Comparison of ENCODE assay signal across 17 mouse cellular contexts in the genomic region with DNA sequence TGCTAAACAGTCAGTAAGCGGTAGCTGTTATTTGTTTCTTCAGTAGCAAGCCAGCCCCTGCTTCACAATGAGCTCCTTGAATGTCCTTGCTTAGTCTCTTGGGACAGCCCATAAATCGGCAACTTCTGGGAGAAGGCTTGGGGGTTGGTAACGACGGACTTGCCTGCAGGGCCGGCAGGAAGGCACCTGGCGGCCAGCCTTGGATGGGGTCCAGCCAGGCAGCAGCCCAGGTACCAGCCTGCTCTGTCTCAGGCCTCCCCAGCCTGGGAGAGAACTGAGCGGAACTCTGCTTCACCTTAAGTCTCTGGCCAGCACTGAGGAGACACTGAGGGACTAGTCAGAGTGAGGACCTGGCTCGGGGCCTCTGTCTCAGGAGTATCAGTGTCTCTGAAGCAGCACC. TPM values are rescaled to one million over a fixed set of nuclear protein-coding genes. Genes with fewer than 3 reads are reported as not detected.
A peak's percentile ranks its signal among the peaks of the same experiment; 100 is the strongest.
DNase-seq lines count a peak whose midpoint lies in the region; ATAC-seq and TF ChIP-seq lines count a peak whose summit lies in the region.
"Had no signal": no experiment of that assay in that cellular context is flagged by ENCODE, and none has a peak within 500 bp of the region (broad histone marks: within the 10 kb centered on the region; RNA-seq: fewer than 3 reads in every experiment).

No protein-coding gene starts in this region.

- H3K4me1 ChIP-seq in kidney, embryonic 14.5 days (ENCODE audit: control insufficient read depth, insufficient read depth, low read length), result peaks cover 51% of the 10 kb centered on the region
- peaks cover 25% of the 10 kb centered on the region for H3K4me1 ChIP-seq in intestine, postnatal 0 days (replicated peaks; ENCODE audit: control insufficient read depth, insufficient read depth, low read length)
- H3K4me1 ChIP-seq in limb, embryonic 10.5 days, result peaks cover 54% of the 10 kb centered on the region

- no peak overlapping the region for H3K4me2 ChIP-seq in kidney, embryonic 14.5 days (replicated peaks; ENCODE audit: low read depth, low read length)
- H3K4me2 ChIP-seq in intestine, postnatal 0 days (replicated peaks; ENCODE audit: low read depth), result no peak overlapping the region
- H3K4me2 ChIP-seq: heart, embryonic 11.5 days had no signal

- 32% methylated on average over 8 of the region's 8 CpGs for WGBS in kidney, embryonic 14.5 days
- WGBS in intestine, postnatal 0 days, result 46% methylated on average over 8 of the region's 8 CpGs
- WGBS in limb, embryonic 10.5 days, result 29% methylated on average over 8 of the region's 8 CpGs

- no peaks in the 10 kb centered on the region for H3K27me3 ChIP-seq in kidney, embryonic 14.5 days (ENCODE audit: control insufficient read depth, insufficient read depth, low read length)
- no peaks in the 10 kb centered on the region for H3K27me3 ChIP-seq in intestine, postnatal 0 days (replicated peaks; ENCODE audit: control insufficient read depth, insufficient read depth, low read length)
- H3K27me3 ChIP-seq in limb, embryonic 10.5 days (ENCODE audit: low read depth, poor library complexity, severe bottlenecking), result peaks cover 46% of the 10 kb centered on the region
- H3K27me3 ChIP-seq: megakaryocyte, embryonic 14.5 days had no signal

- no peaks in the 10 kb centered on the region for H3K36me3 ChIP-seq in kidney, embryonic 14.5 days (ENCODE audit: control insufficient read depth, insufficient read depth, low read length)
- H3K36me3 ChIP-seq in intestine, postnatal 0 days (ENCODE audit: control insufficient read depth, insufficient read depth), result peaks cover 17% of the 10 kb centered on the region; the same call in 1 of the 2 replicates
- H3K36me3 ChIP-seq in limb, embryonic 10.5 days, result no peaks in the 10 kb centered on the region

- peak; percentile 45 for DNase-seq in adrenal gland, postnatal 14 days
- DNase-seq in adrenal gland, adult 2 months, result no peak
- DNase-seq in kidney, adult 11 months, result peak; percentile 85
- no peak for DNase-seq in limb, embryonic 10.5 days (ENCODE audit: low spot score)
- DNase-seq in heart, postnatal 4 days, result no peak
- no peak for DNase-seq in right cerebral cortex, postnatal 36 days (ENCODE audit: low spot score in 2 of 2)
- DNase-seq: right cerebral cortex, postnatal 14 days had no signal

- no peak overlapping the region for H3K4me3 ChIP-seq in kidney, embryonic 14.5 days (ENCODE audit: low read length)
- H3K4me3 ChIP-seq in intestine, postnatal 0 days (ENCODE audit: low read depth, low read length), result no peak overlapping the region
- H3K4me3 ChIP-seq in limb, embryonic 10.5 days, result 0 out of 2 replicates have a peak overlapping the region, but pooled peaks have one; percentile 2
- H3K4me3 ChIP-seq: megakaryocyte, embryonic 14.5 days had no signal

- H3K27ac ChIP-seq in kidney, embryonic 14.5 days (ENCODE audit: low read depth, low read length), result no peak overlapping the region
- H3K27ac ChIP-seq in intestine, postnatal 0 days (ENCODE audit: low read depth, low read length), result peak overlapping the region; percentile 41; the same call in 1 of the 2 replicates
- H3K27ac ChIP-seq in limb, embryonic 10.5 days, result peak overlapping the region; percentile 38; the same call in 1 of the 2 replicates
- H3K27ac ChIP-seq: liver, embryonic 14.5 days had no signal

- no peak overlapping the region for H3K9ac ChIP-seq in kidney, embryonic 14.5 days (ENCODE audit: low read depth, low read length)
- H3K9ac ChIP-seq in intestine, postnatal 0 days (ENCODE audit: low read depth, low read length), result no peak overlapping the region
- H3K9ac ChIP-seq: liver, embryonic 14.5 days had no signal

- ATAC-seq in kidney, embryonic 14.5 days (ENCODE audit: low FRiP score, low TSS enrichment), result no peak
- no peak for ATAC-seq in intestine, postnatal 0 days
- ATAC-seq: activated CD4-positive, CD25-positive, alpha-beta regulatory T cell, adult 4 months; inflammation-experienced regulatory T-cells, adult 6 months had no signal

- no peak for TF ChIP-seq CTCF in intestine, postnatal 0 days (IDR thresholded peaks at IDR 0.05; ENCODE audit: low read depth)

- no peaks in the 10 kb centered on the region for H3K9me3 ChIP-seq in kidney, embryonic 14.5 days (ENCODE audit: control insufficient read depth, low read length)
- H3K9me3 ChIP-seq in intestine, postnatal 0 days (ENCODE audit: control insufficient read depth), result no peaks in the 10 kb centered on the region
- H3K9me3 ChIP-seq in limb, embryonic 10.5 days (replicated peaks), result no peaks in the 10 kb centered on the region
- H3K9me3 ChIP-seq: G1E; megakaryocyte, embryonic 14.5 days had no signal

RNA-seq across cellular contexts. Expression of gene Slc9a3r1, which starts 8.0 kb away (rescaled TPM):
- total RNA-seq in adrenal gland, postnatal 14 days (2021), result 23.0 and 24.3 TPM in 2 replicates
- 10 to 100 TPM; 15.6 to 26.2 TPM for total RNA-seq in adrenal gland, adult 2 months (2021)
- 14.8 and 15.0 TPM in 2 replicates for polyA plus RNA-seq in adrenal gland, adult 2 months (2012; rRNA removed)
- polyA plus RNA-seq in kidney, embryonic 14.5 days (2014; fragmentation: Nextera tagmentation; extraction: Ambion mirVana), result 81.5 and 110 TPM in 2 replicates
- polyA plus RNA-seq in intestine, postnatal 0 days (2015; fragmentation: Nextera tagmentation; extraction: Ambion mirVana), result 679 and 754 TPM in 2 replicates
- polyA plus RNA-seq in limb, embryonic 10.5 days (2016; fragmentation: Nextera tagmentation; extraction: Ambion mirVana), result 30.7 and 32.2 TPM in 2 replicates
- total RNA-seq in heart, postnatal 4 days (2021), result 10 to 100 TPM; 13.9 to 15.3 TPM

RNA-seq across cellular contexts. Expression of gene Tmem104, which starts 16.2 kb away (rescaled TPM):
- total RNA-seq in adrenal gland, postnatal 14 days (2021), result 9.0 and 15.7 TPM in 2 replicates
- total RNA-seq in adrenal gland, adult 2 months (2021), result 10 to 100 TPM; 23.7 to 27.9 TPM
- 26.5 and 34.7 TPM in 2 replicates for polyA plus RNA-seq in adrenal gland, adult 2 months (2012; rRNA removed)
- polyA plus RNA-seq in kidney, embryonic 14.5 days (2014; fragmentation: Nextera tagmentation; extraction: Ambion mirVana), result 6.3 and 10.3 TPM in 2 replicates
- 19.2 and 20.1 TPM in 2 replicates for polyA plus RNA-seq in intestine, postnatal 0 days (2015; fragmentation: Nextera tagmentation; extraction: Ambion mirVana)
- 9.1 and 9.8 TPM in 2 replicates for polyA plus RNA-seq in limb, embryonic 10.5 days (2016; fragmentation: Nextera tagmentation; extraction: Ambion mirVana)
- 1 to 10 TPM; 5.2 to 9.3 TPM for total RNA-seq in heart, postnatal 4 days (2021)

RNA-seq across cellular contexts. Expression of gene Nat9, which starts 16.5 kb away (rescaled TPM):
- 26.4 and 30.6 TPM in 2 replicates for total RNA-seq in adrenal gland, postnatal 14 days (2021)
- 10 to 100 TPM; 20.0 to 29.2 TPM for total RNA-seq in adrenal gland, adult 2 months (2021)
- polyA plus RNA-seq in adrenal gland, adult 2 months (2012; rRNA removed), result 12.0 and 16.2 TPM in 2 replicates
- 18.2 and 18.4 TPM in 2 replicates for polyA plus RNA-seq in kidney, embryonic 14.5 days (2014; fragmentation: Nextera tagmentation; extraction: Ambion mirVana)
- 35.0 and 35.7 TPM in 2 replicates for polyA plus RNA-seq in intestine, postnatal 0 days (2015; fragmentation: Nextera tagmentation; extraction: Ambion mirVana)
- 15.6 and 22.7 TPM in 2 replicates for polyA plus RNA-seq in limb, embryonic 10.5 days (2016; fragmentation: Nextera tagmentation; extraction: Ambion mirVana)
- total RNA-seq in heart, postnatal 4 days (2021), result 10 to 100 TPM; 11.9 to 12.0 TPM

RNA-seq across cellular contexts. Expression of gene Cd300lf, which starts 37.3 kb away (rescaled TPM):
- 0.52 and 1.4 TPM in 2 replicates for total RNA-seq in adrenal gland, postnatal 14 days (2021)
- under 1 TPM; 0.55 to 0.90 TPM for total RNA-seq in adrenal gland, adult 2 months (2021)
- polyA plus RNA-seq in adrenal gland, adult 2 months (2012; rRNA removed), result 1.00 and 1.3 TPM in 2 replicates
- polyA plus RNA-seq in kidney, embryonic 14.5 days (2014; fragmentation: Nextera tagmentation; extraction: Ambion mirVana), result 0.26 TPM in 2 replicates
- 1.1 and 1.3 TPM in 2 replicates for polyA plus RNA-seq in intestine, postnatal 0 days (2015; fragmentation: Nextera tagmentation; extraction: Ambion mirVana)
- polyA plus RNA-seq in limb, embryonic 10.5 days (2016; fragmentation: Nextera tagmentation; extraction: Ambion mirVana), result 0.06 TPM in 1 of 2 replicates, not detected in the other
- total RNA-seq in heart, postnatal 4 days (2021), result under 1 TPM; 0.31 to 0.52 TPM
- total RNA-seq: gastrocnemius, adult 18-20 months had no signal
- polyA plus RNA-seq: G1E; neural tube, embryonic 11.5 days had no signal

Comparison
In these comparisons a context has a peak if more than half of its experiments do, and no peak if none do; other contexts are left out.
1. DNase-seq: peak in adrenal gland, postnatal 14 days (single experiment) and kidney, adult 11 months (single experiment); none in adrenal gland, adult 2 months (single experiment), limb, embryonic 10.5 days (single experiment), heart, postnatal 4 days (single experiment) and right cerebral cortex, postnatal 36 days (0 of 2).